In the genomic region with DNA sequence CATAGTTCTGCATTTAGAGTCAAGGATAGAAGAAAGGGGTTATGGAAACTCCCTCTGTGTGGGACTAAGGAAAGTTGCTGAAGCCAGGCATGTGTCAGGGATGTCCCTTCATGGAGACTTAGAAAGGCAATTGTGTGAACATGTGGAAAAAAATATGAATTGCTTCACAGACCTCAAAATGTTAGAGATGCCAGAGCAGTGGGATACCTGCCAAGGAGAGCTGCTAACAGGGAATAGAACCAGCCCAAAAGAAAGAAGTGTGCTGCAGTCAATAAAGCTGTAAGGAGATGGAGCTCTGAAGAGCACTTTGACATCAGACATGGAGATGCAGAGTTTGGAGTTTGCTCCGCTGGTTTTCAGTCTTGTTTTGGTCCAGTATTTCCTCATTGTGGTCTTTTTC, we compare ENCODE assay signal across 21 mouse cellular contexts.
"Had no signal": no experiment of that assay in that cellular context is flagged by ENCODE, and none has a peak within 500 bp of the region (broad histone marks: within the 10 kb centered on the region; RNA-seq: fewer than 3 reads in every experiment).

No protein-coding gene starts in this region.

- H3K9ac ChIP-seq: limb, embryonic 12.5 days; liver, embryonic 14.5 days; liver, postnatal 0 days; lung, embryonic 14.5 days; midbrain, embryonic 12.5 days; neural tube, embryonic 13.5 days had no signal

- H3K4me3 ChIP-seq: layer of hippocampus, adult 2 months; left cerebral cortex, adult 2 months; limb, embryonic 12.5 days; midbrain, embryonic 12.5 days; myocyte; neural tube, embryonic 13.5 days had no signal

- H3K9me3 ChIP-seq: limb, embryonic 12.5 days; midbrain, embryonic 12.5 days; neural tube, embryonic 13.5 days had no signal

- H3K4me2 ChIP-seq: limb, embryonic 12.5 days; liver, embryonic 11.5 days; lung, embryonic 14.5 days; midbrain, embryonic 12.5 days; neural tube, embryonic 13.5 days had no signal

- DNase-seq: kidney, adult 2 months; kidney, postnatal 25 days; layer of hippocampus, adult 9-11 months; liver, postnatal 0 days; lung, embryonic 14.5 days; right cerebral cortex, postnatal 4 days; thymus, adult 2 months; thymus, postnatal 14 days had no signal

- ATAC-seq: liver, postnatal 0 days; lung, postnatal 0 days; midbrain, embryonic 16.5 days had no signal

- H3K27ac ChIP-seq: kidney, postnatal 0 days; layer of hippocampus, adult 2 months; left cerebral cortex, adult 2 months; limb, embryonic 12.5 days; liver, embryonic 14.5 days; macrophage; midbrain, embryonic 12.5 days; neural tube, embryonic 13.5 days; stomach, postnatal 0 days had no signal

- H3K4me1 ChIP-seq: limb, embryonic 12.5 days; midbrain, embryonic 12.5 days; neural tube, embryonic 13.5 days had no signal

- H3K36me3 ChIP-seq: limb, embryonic 12.5 days; midbrain, embryonic 12.5 days; neural tube, embryonic 13.5 days had no signal

- H3K27me3 ChIP-seq: limb, embryonic 12.5 days; midbrain, embryonic 12.5 days; neural tube, embryonic 13.5 days had no signal
